Mouse (Mus musculus) cortical plate, adult 2 months (tissue): ENCODE data around the gene Nudt22. TPM values are rescaled to one million over a fixed set of nuclear protein-coding genes. Genes with fewer than 3 reads are reported as not detected.

Experiments
- H3K27ac ChIP-seq: fragments of 200-500 bp; 2 replicates; pipeline ENCODE4 v1.5.1; 2012; ENCODE audit warnings: low read length, control low read depth, inconsistent platforms; ENCODE audit not compliant: insufficient read depth
- H3K4me1 ChIP-seq: fragments of 200-500 bp; 2 replicates; pipeline ENCODE4 v1.6.1; 2011; ENCODE audit warnings: low read length; ENCODE audit not compliant: control insufficient read depth, insufficient read depth
- H3K4me3 ChIP-seq: fragments of 200-500 bp; 2 replicates; pipeline ENCODE4 v1.5.1; 2011; ENCODE audit warnings: mild to moderate bottlenecking, low read length, control low read depth; ENCODE audit not compliant: insufficient read depth
- CTCF ChIP-seq: fragments of 200-500 bp; IDR thresholded peaks from 2 replicates; pipeline ENCODE4 v1.5.1; 2011; ENCODE audit warnings: mild to moderate bottlenecking, control low read depth, low read length; ENCODE audit not compliant: insufficient read depth; ENCODE audit errors: extremely low read depth
- POLR2A ChIP-seq: fragments of 200-500 bp; IDR thresholded peaks from 2 replicates; pipeline ENCODE4 v1.6.1; 2011; ENCODE audit warnings: mild to moderate bottlenecking, low read length, control low read depth; ENCODE audit not compliant: insufficient read depth; ENCODE audit errors: extremely low read depth
- polyA plus RNA-seq: library from polyadenylated mRNA; depleted of rRNA; stranded (reverse); fragments of >200 nt; gene quantifications from 2 replicates; pipeline ENCODE4 v1.2.3, GENCODE M21; 2012; rRNA removed

Gene Nudt22
- polyA plus RNA-seq = 13.4 and 13.9 TPM in 2 replicates

- Histone ChIP-seq H3K4me3 (peak within 1 kb of the TSS; percentile 66), H3K4me1 (peaks cover 4% of the 10 kb centered on the region; the same call in 1 of the 2 replicates), H3K27ac (peak within 1 kb of the TSS; percentile 24; the same call in 1 of the 2 replicates)
- peak; percentile 67 for TF ChIP-seq POLR2A
- TF ChIP-seq CTCF = no peak
These were observed at the start of gene Nudt22, which contains the start of gene Trpt1 for GRCm38 (mm10) chr19:6996006-6996405. Gene Nudt22, minus strand, starts transcription at chr19:6996117. Gene Trpt1, plus strand, starts transcription at chr19:6996131.

DNA sequence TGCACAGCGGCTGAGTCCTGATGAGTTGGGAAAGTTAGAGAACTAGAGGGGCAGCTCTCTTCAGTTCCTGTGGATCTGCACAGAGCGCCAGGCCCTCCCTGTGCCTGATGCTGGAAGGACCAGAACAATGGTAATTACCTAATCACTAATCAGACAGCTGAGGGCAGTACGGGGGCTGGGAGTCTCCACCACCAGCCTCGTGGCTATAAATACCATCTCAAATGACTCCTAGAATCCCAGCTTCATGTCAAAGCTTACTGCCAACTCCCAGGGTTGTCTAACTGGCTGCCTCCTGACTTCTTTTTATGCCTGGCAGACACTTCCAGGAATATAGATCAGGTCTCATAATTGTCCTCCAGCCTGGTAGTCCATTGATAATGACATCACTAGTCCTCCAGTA is 48.8 kb upstream of the Nudt22 start:
- H3K4me3 ChIP-seq = no peak overlapping the region
- H3K27ac ChIP-seq = no peak overlapping the region
- no peak for TF ChIP-seq CTCF
- no peak for TF ChIP-seq POLR2A
- no peaks in the 10 kb centered on the region for H3K4me1 ChIP-seq

DNA sequence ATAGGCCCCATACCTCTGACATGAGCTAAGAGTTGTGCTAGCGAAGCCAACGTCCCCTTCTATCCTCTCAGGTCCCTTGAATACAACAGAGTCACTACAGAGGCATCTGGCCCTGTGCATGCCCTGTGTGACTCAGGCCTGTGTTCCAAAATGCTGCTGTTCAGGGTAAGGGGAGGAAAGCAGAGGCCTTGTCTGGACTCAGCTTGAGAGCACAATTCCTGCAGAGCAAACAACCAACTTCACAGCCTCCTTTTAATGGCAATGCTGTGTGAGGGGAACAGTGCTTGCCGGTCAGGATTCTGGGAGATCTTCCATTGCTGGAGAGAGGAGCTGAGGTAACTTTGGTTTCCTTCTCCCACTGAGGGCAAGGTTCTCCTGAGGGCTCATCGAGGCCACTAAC is 48.4 kb upstream of the Nudt22 start:
- TF ChIP-seq CTCF = no peak
- TF ChIP-seq POLR2A = no peak
- Histone ChIP-seq H3K4me3 (no peak overlapping the region), H3K4me1 (no peaks in the 10 kb centered on the region), H3K27ac (no peak overlapping the region)

GRCm38 (mm10) chr19:7041171-7041570 is 45.3 kb upstream of the Nudt22 start:
- Histone ChIP-seq H3K4me3 (no peak overlapping the region; the same call in 1 of the 2 replicates), H3K27ac (no peak overlapping the region), H3K4me1 (peaks cover 3% of the 10 kb centered on the region)
- TF ChIP-seq CTCF (no peak), POLR2A (no peak)

GRCm38 (mm10) chr19:7040637-7041130 is 44.8 kb upstream of the Nudt22 start:
- peak overlapping the region; percentile 41 for H3K4me3 ChIP-seq
- no peak for TF ChIP-seq POLR2A
- no peak for TF ChIP-seq CTCF
- peaks cover 3% of the 10 kb centered on the region for H3K4me1 ChIP-seq
- H3K27ac ChIP-seq = peak overlapping the region; percentile 72

DNA sequence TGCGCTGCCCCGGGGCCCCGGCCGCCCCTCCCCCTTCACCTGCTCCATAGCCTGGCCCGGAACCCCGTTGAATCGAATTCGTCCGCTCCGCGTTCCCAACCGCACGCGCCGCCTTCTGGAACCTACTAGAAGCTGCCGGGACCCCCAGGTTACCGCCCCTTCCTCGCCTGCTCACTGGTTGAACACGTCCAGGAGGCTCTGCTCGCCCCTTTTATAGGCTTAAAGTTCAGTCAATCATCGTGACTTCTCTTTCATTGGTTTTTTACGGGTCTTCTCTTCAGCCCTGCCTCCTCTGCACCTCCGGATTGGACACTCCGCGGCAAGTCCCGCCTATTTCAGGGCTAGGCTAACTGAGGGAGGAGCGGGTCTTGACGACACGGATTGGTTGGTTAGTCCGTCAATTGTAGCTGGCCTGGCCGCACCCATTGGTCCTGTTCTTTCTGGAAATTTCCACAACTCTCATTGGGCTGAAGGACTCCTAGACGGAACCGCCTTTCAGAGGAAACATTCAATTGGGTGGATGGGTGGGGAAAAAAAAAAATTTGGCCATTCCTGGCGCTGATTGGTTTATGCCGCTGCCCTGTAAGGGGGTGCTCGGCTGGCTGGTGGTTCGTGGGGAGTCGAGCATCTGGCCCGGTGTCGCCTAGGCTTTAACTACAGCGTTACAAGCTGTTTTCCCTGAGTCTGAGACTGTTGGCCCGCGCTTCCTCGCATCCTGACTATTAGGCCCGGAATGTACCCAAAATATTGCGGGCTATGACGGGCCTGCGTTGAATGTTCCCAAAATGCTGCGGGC is 44.1 kb upstream of the Nudt22 start, which contains the start of gene Stip1:
TSS of gene Stip1 (minus strand) at position 127 of the 796 bp plus-strand sequence.
- TF ChIP-seq CTCF (no peak), POLR2A (peak; percentile 98)
- Histone ChIP-seq H3K27ac (peak within 1 kb of the TSS; percentile 72), H3K4me3 (peak within 1 kb of the TSS; percentile 57), H3K4me1 (peaks cover 3% of the 10 kb centered on the region)

DNA sequence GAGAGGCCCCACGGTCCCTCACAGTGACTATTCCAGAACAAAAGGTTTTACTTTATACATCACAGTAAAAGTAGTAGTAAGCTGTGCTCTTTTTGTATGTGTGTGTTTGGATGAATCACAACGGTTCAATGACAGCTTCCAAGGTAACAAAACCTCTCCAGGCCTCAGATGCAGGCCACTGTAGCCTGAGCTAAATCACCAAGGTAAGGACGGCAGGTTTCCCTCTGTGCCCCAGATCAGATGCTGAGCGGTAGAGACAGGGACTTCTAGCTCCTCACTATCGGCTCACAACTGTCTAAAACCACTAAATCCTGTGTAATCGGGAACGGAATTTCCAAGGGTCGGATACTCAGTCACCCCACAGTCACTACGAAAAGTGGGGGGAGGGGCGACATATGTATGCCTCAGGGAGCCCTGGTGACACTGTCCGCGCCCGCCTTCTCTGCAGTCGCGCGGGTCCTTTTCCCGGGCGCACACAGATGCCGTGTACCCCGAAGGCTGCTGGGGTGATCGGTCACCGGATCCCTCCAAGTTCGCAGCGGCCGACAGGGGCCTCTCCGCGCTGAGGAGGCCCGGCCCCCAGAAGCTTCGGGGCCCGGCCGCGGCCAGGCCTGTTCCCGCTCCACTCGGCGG is 43.3 kb upstream of the Nudt22 start:
- no peak for TF ChIP-seq POLR2A
- no peak for TF ChIP-seq CTCF
- Histone ChIP-seq H3K4me1 (peaks cover 3% of the 10 kb centered on the region), H3K27ac (no peak overlapping the region), H3K4me3 (peak overlapping the region; percentile 57)

DNA sequence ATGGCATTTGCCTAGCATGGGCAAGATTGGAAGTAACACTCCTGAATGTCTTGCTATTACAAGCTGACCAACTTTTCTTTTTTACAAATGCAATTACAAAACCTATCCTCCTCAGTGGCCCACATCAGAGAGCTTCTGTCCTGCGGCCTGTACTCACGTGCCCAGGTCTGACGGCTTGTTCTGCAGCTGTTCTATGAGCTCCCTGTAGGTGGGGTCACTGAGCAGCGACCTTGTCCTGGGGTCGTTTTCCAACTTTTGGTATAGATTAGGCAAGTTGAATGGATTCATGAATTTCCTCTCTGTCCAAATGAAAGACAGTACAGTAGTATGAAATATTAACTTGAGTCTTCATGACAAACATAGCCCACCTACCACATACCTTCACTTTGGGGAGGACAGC is 38.1 kb upstream of the Nudt22 start:
- no peak overlapping the region for H3K27ac ChIP-seq
- peaks cover 6% of the 10 kb centered on the region for H3K4me1 ChIP-seq
- no peak overlapping the region for H3K4me3 ChIP-seq
- TF ChIP-seq POLR2A (no peak), CTCF (no peak)

- Histone ChIP-seq H3K27ac (no peak overlapping the region), H3K4me1 (peaks cover 3% of the 10 kb centered on the region), H3K4me3 (no peak overlapping the region)
- no peak for TF ChIP-seq POLR2A
- no peak for TF ChIP-seq CTCF
These were observed 33.6 kb upstream of the Nudt22 start for GRCm38 (mm10) chr19:7029531-7029930.

DNA sequence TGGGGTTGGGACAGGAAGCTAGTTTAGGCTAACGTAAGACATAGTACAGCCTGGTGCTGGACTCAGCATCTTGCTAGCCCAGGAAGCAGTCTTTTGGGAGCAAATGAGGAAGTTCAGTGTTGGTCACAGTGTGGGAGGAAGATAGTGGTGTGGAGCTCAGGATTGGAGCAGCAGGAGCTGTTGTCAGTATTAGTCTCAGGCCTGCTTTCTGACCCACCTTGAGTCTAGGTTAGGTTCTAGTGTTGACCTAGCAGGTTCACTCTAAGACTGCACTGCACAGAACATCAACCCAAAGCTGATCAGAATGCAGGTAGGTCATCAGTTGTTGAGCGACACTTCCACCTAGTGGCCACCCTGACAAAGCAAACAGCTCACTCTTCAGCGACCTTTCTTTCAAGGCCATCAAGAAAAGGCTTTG is 24.3 kb upstream of the Nudt22 start:
- H3K4me1 ChIP-seq = no peaks in the 10 kb centered on the region
- H3K27ac ChIP-seq = no peak overlapping the region
- H3K4me3 ChIP-seq = no peak overlapping the region
- TF ChIP-seq POLR2A (no peak), CTCF (peak; percentile 66)
